Mouse (Mus musculus) hindbrain, postnatal 0 days (tissue): ENCODE measurements around the gene Scn8a. TPM values are rescaled to one million over a fixed set of nuclear protein-coding genes. Genes with fewer than 3 reads are reported as not detected.
A peak's percentile ranks its signal among the peaks of the same experiment; 100 is the strongest.

ENCODE experiments used
- ATAC-seq: fragments of 200-750 bp; cut with Nextera tagmentation; 2 replicates; pipeline ENCODE4 v1.8.0; 2017; ENCODE audit warnings: mild to moderate bottlenecking, moderate TSS enrichment, moderate library complexity
- DNase-seq: peaks from one replicate; pipeline ENCODE4 v3.0.0-alpha.2; 2015; ENCODE audit warnings: low spot score
- H3K27ac ChIP-seq: fragments of 300-500 bp; sonication (generic); 2 replicates; pipeline ENCODE4 v1.5.1; 2014; ENCODE audit warnings: mild to moderate bottlenecking
- H3K27me3 ChIP-seq: fragments of 300-500 bp; sonication (generic); 2 replicates; pipeline ENCODE4 v1.6.1; 2014; ENCODE audit warnings: low read length, mixed read lengths; ENCODE audit not compliant: insufficient read depth
- H3K36me3 ChIP-seq: fragments of 300-500 bp; sonication (generic); 2 replicates; pipeline ENCODE4 v1.6.1; 2014; ENCODE audit warnings: low read length, mixed read lengths; ENCODE audit not compliant: insufficient read depth
- H3K4me1 ChIP-seq: fragments of 300-500 bp; sonication (generic); 2 replicates; pipeline ENCODE4 v1.6.1; 2014; ENCODE audit warnings: antibody characterized with exemption, low read length, mixed read lengths; ENCODE audit not compliant: insufficient read depth
- H3K4me2 ChIP-seq: fragments of 300-500 bp; sonication (generic); 2 replicates; pipeline ENCODE4 v1.6.1; 2014; ENCODE audit warnings: low read depth, mild to moderate bottlenecking, low read length, moderate library complexity, mixed read lengths
- H3K4me3 ChIP-seq: fragments of 300-500 bp; sonication (generic); 2 replicates; pipeline ENCODE4 v1.5.1; 2014; ENCODE audit warnings: low read length
- H3K9ac ChIP-seq: fragments of 300-500 bp; sonication (generic); replicated peaks from 2 replicates; pipeline ENCODE4 v1.6.1; 2014; ENCODE audit warnings: mild to moderate bottlenecking, low read length, moderate library complexity, mixed read lengths
- H3K9me3 ChIP-seq: fragments of 300-500 bp; sonication (generic); 2 replicates; pipeline ENCODE4 v1.6.1; 2016; ENCODE audit warnings: low read length, mixed read lengths
- CTCF ChIP-seq: IDR thresholded peaks from 2 replicates; pipeline ENCODE4 v1.5.1; 2016; ENCODE audit warnings: antibody characterized with exemption, control low read depth, low read depth
- WGBS: fragments of 180-500 bp; shearing (Covaris S2); extraction: QIAGEN DNeasy Blood & Tissue Kit; methylation state at CpG from one replicate; pipeline ENCODE4 v1.1.7; 2014; 5-methylcytosine and 5-hydroxymethylcytosine counted together
- polyA plus RNA-seq: library from polyadenylated mRNA; unstranded; fragments of >200 nt; fragmentation: Nextera tagmentation; extraction: Ambion mirVana; gene quantifications from 2 replicates; pipeline ENCODE4 v1.2.1, GENCODE M21; 2015
- total RNA-seq: library from RNA; depleted of rRNA; stranded (reverse); fragments of >200 nt; gene quantifications from 2 replicates; pipeline ENCODE4 v1.2.3, GENCODE M21; 2014

Scn8a gene
- total and polyA plus RNA-seq, 2 experiments from 2014 or later, result 26.9 to 45.7 TPM

GRCm38 (mm10) chr15:100984154-100984893 is 114.7 kb downstream of the Scn8a start:
- peak overlapping the region; percentile 65 for H3K4me2 ChIP-seq
- TF ChIP-seq CTCF, result no peak
- peak overlapping the region; percentile 39 for H3K4me3 ChIP-seq
- H3K27me3 ChIP-seq, result no peaks in the 10 kb centered on the region
- H3K36me3 ChIP-seq, result peaks cover 3% of the 10 kb centered on the region; the same call in 1 of the 2 replicates
- WGBS, result 26% methylated on average over 12 of the region's 12 CpGs
- no peaks in the 10 kb centered on the region for H3K9me3 ChIP-seq
- peak overlapping the region; percentile 60 for H3K9ac ChIP-seq
- no peak for DNase-seq
- peaks cover 3% of the 10 kb centered on the region; the same call in 1 of the 2 replicates for H3K4me1 ChIP-seq
- peak overlapping the region; percentile 64; the same call in 1 of the 2 replicates for H3K27ac ChIP-seq
- peak; percentile 35; the same call in 1 of the 2 replicates for ATAC-seq

GRCm38 (mm10) chr15:100986479-100986878 is 116.8 kb downstream of the Scn8a start:
- 82% methylated on average over 10 of the region's 10 CpGs for WGBS
- no peak overlapping the region for H3K9ac ChIP-seq

GRCm38 (mm10) chr15:100987031-100987430 is 117.4 kb downstream of the Scn8a start:
- Histone ChIP-seq H3K36me3 (peaks cover 9% of the 10 kb centered on the region; the same call in 1 of the 2 replicates), H3K27me3 (no peaks in the 10 kb centered on the region), H3K9me3 (no peaks in the 10 kb centered on the region), H3K4me1 (peaks cover 3% of the 10 kb centered on the region; the same call in 1 of the 2 replicates), H3K4me2 (no peak overlapping the region), H3K4me3 (no peak overlapping the region), H3K27ac (no peak overlapping the region), H3K9ac (no peak overlapping the region)
- WGBS, result 70% methylated on average over 1 of the region's 1 CpGs
- DNase-seq (no peak), ATAC-seq (no peak)
- no peak for TF ChIP-seq CTCF

More at GRCm38 (mm10) chr15:100986479-100986878, 116.8 kb downstream of the Scn8a start:
- no peak overlapping the region for H3K4me3 ChIP-seq
- no peaks in the 10 kb centered on the region for H3K27me3 ChIP-seq
- H3K4me1 ChIP-seq, result peaks cover 3% of the 10 kb centered on the region; the same call in 1 of the 2 replicates
- ATAC-seq (no peak), DNase-seq (no peak)
- no peak overlapping the region for H3K4me2 ChIP-seq
- no peaks in the 10 kb centered on the region for H3K9me3 ChIP-seq
- peaks cover 9% of the 10 kb centered on the region; the same call in 1 of the 2 replicates for H3K36me3 ChIP-seq
- no peak overlapping the region for H3K27ac ChIP-seq
- TF ChIP-seq CTCF, result no peak

GRCm38 (mm10) chr15:100990283-100990682 is 120.6 kb downstream of the Scn8a start:
- ATAC-seq, result no peak
- 85% methylated on average over 10 of the region's 10 CpGs for WGBS
- DNase-seq, result no peak
- H3K9ac ChIP-seq, result no peak overlapping the region
- TF ChIP-seq CTCF, result no peak
- H3K9me3 ChIP-seq, result no peaks in the 10 kb centered on the region
- H3K27me3 ChIP-seq, result no peaks in the 10 kb centered on the region
- H3K27ac ChIP-seq, result no peak overlapping the region
- no peak overlapping the region for H3K4me2 ChIP-seq
- H3K36me3 ChIP-seq, result peaks cover 9% of the 10 kb centered on the region; the same call in 1 of the 2 replicates
- H3K4me3 ChIP-seq, result no peak overlapping the region
- H3K4me1 ChIP-seq, result no peaks in the 10 kb centered on the region

- Histone ChIP-seq H3K27me3 (no peaks in the 10 kb centered on the region), H3K4me1 (no peaks in the 10 kb centered on the region), H3K4me2 (no peak overlapping the region), H3K4me3 (no peak overlapping the region), H3K27ac (no peak overlapping the region), H3K9ac (no peak overlapping the region), H3K36me3 (peaks cover 2% of the 10 kb centered on the region; the same call in 1 of the 2 replicates), H3K9me3 (no peaks in the 10 kb centered on the region)
- TF ChIP-seq CTCF, result peak; percentile 86
- peak; percentile 85 for DNase-seq
- peak; percentile 79 for ATAC-seq
- 24% methylated on average over 4 of the region's 4 CpGs for WGBS
Measured at GRCm38 (mm10) chr15:100997090-100997489, 127.4 kb downstream of the Scn8a start.

GRCm38 (mm10) chr15:101001685-101002084 is 132.0 kb downstream of the Scn8a start:
- H3K4me1 ChIP-seq, result no peaks in the 10 kb centered on the region
- no peak overlapping the region for H3K27ac ChIP-seq
- H3K27me3 ChIP-seq, result no peaks in the 10 kb centered on the region
- DNase-seq (no peak), ATAC-seq (no peak)
- peaks cover 10% of the 10 kb centered on the region; the same call in 1 of the 2 replicates for H3K36me3 ChIP-seq
- WGBS, result 92% methylated on average over 1 of the region's 1 CpGs
- peak; percentile 12; the same call in 1 of the 2 replicates for TF ChIP-seq CTCF
- H3K4me2 ChIP-seq, result no peak overlapping the region
- no peaks in the 10 kb centered on the region for H3K9me3 ChIP-seq
- H3K4me3 ChIP-seq, result no peak overlapping the region
- H3K9ac ChIP-seq, result no peak overlapping the region

- 94% methylated on average over 3 of the region's 3 CpGs for WGBS
- H3K4me2 ChIP-seq, result no peak overlapping the region
- peaks cover 10% of the 10 kb centered on the region; the same call in 1 of the 2 replicates for H3K36me3 ChIP-seq
- H3K9me3 ChIP-seq, result no peaks in the 10 kb centered on the region
- TF ChIP-seq CTCF, result no peak
- H3K4me3 ChIP-seq, result no peak overlapping the region
- ATAC-seq, result no peak
- no peak overlapping the region for H3K9ac ChIP-seq
- H3K27ac ChIP-seq, result no peak overlapping the region
- DNase-seq, result no peak
- H3K4me1 ChIP-seq, result no peaks in the 10 kb centered on the region
- H3K27me3 ChIP-seq, result no peaks in the 10 kb centered on the region
Measured at GRCm38 (mm10) chr15:101002466-101002865, 132.8 kb downstream of the Scn8a start.
